In genomic region chr2:118174558-118175383, GRCm38 (mm10) we compare ENCODE assay signal across 20 mouse cellular contexts.
DNase-seq lines count a peak whose midpoint lies in the region; ATAC-seq lines count a peak whose summit lies in the region.
"Had no signal": no experiment of that assay in that cellular context is flagged by ENCODE, and none has a peak within 500 bp of the region (broad histone marks: within the 10 kb centered on the region; RNA-seq: fewer than 3 reads in every experiment).

No protein-coding gene starts in this region.

- ATAC-seq in embryonic facial prominence, embryonic 11.5 days (replicated peaks; ENCODE audit: insufficient number of reproducible peaks, low FRiP score, low TSS enrichment, low read depth), result no peak
- peak; percentile 37; the same call in 1 of the 2 replicates for ATAC-seq in lung, embryonic 16.5 days (ENCODE audit: low read depth)
- ATAC-seq in intestine, embryonic 16.5 days, result peak; percentile 81
- ATAC-seq in hindbrain, embryonic 14.5 days (ENCODE audit: low FRiP score), result no peak
- ATAC-seq in cerebellum, adult (ENCODE audit: insufficient number of reproducible peaks, low FRiP score, low TSS enrichment), result no peak
- ATAC-seq: activated CD4-positive, CD25-positive, alpha-beta regulatory T cell, adult 4 months had no signal

- H3K36me3 ChIP-seq in embryonic facial prominence, embryonic 11.5 days (replicated peaks; ENCODE audit: control insufficient read depth, insufficient read depth, low read depth, low read length), result no peaks in the 10 kb centered on the region
- H3K36me3 ChIP-seq in embryonic facial prominence, embryonic 10.5 days (replicated peaks), result 0 out of 2 replicates have a peak, but pooled peaks cover 3% of the 10 kb centered on the region
- H3K36me3 ChIP-seq in lung, embryonic 16.5 days (ENCODE audit: control insufficient read depth, insufficient read depth, low read length), result no peaks in the 10 kb centered on the region
- no peaks in the 10 kb centered on the region for H3K36me3 ChIP-seq in intestine, embryonic 16.5 days (ENCODE audit: control insufficient read depth, insufficient read depth, low read length)
- no peaks in the 10 kb centered on the region for H3K36me3 ChIP-seq in hindbrain, embryonic 14.5 days (replicated peaks; ENCODE audit: control insufficient read depth, insufficient read depth)
- H3K36me3 ChIP-seq: heart, embryonic 13.5 days; hindbrain, embryonic 13.5 days; liver, embryonic 13.5 days had no signal

- no peaks in the 10 kb centered on the region for H3K27me3 ChIP-seq in embryonic facial prominence, embryonic 11.5 days (ENCODE audit: control insufficient read depth, insufficient read depth, low read length)
- no peaks in the 10 kb centered on the region for H3K27me3 ChIP-seq in embryonic facial prominence, embryonic 10.5 days (replicated peaks; ENCODE audit: low read depth, poor library complexity, severe bottlenecking)
- no peaks in the 10 kb centered on the region for H3K27me3 ChIP-seq in lung, embryonic 16.5 days (ENCODE audit: control insufficient read depth, insufficient read depth, low read depth, low read length)
- no peaks in the 10 kb centered on the region for H3K27me3 ChIP-seq in intestine, embryonic 16.5 days (replicated peaks; ENCODE audit: control insufficient read depth, insufficient read depth, low read length)
- no peaks in the 10 kb centered on the region for H3K27me3 ChIP-seq in hindbrain, embryonic 14.5 days (ENCODE audit: control insufficient read depth, insufficient read depth, low read length)
- H3K27me3 ChIP-seq: heart, embryonic 13.5 days; hindbrain, embryonic 13.5 days; liver, embryonic 13.5 days had no signal

- no peak overlapping the region for H3K9ac ChIP-seq in embryonic facial prominence, embryonic 11.5 days (replicated peaks; ENCODE audit: low read length)
- no peak overlapping the region for H3K9ac ChIP-seq in lung, embryonic 16.5 days (ENCODE audit: low read length)
- no peak overlapping the region for H3K9ac ChIP-seq in intestine, embryonic 16.5 days (ENCODE audit: low read depth, low read length)
- H3K9ac ChIP-seq in hindbrain, embryonic 14.5 days, result no peak overlapping the region
- H3K9ac ChIP-seq: heart, embryonic 13.5 days; hindbrain, embryonic 13.5 days; liver, embryonic 13.5 days had no signal

- H3K4me3 ChIP-seq in embryonic facial prominence, embryonic 11.5 days (ENCODE audit: low read depth, low read length), result no peak overlapping the region
- H3K4me3 ChIP-seq in embryonic facial prominence, embryonic 10.5 days, result no peak overlapping the region
- no peak overlapping the region for H3K4me3 ChIP-seq in lung, embryonic 16.5 days (ENCODE audit: low read length)
- no peak overlapping the region for H3K4me3 ChIP-seq in intestine, embryonic 16.5 days (ENCODE audit: low read length)
- no peak overlapping the region for H3K4me3 ChIP-seq in hindbrain, embryonic 14.5 days (replicated peaks; ENCODE audit: low read length)
- H3K4me3 ChIP-seq: gastrocnemius, adult 2 months; heart, embryonic 13.5 days; hindbrain, embryonic 13.5 days; liver, embryonic 13.5 days had no signal

- no peak overlapping the region for H3K27ac ChIP-seq in embryonic facial prominence, embryonic 11.5 days (replicated peaks; ENCODE audit: low read depth, low read length)
- no peak overlapping the region for H3K27ac ChIP-seq in embryonic facial prominence, embryonic 10.5 days (replicated peaks)
- no peak overlapping the region for H3K27ac ChIP-seq in lung, embryonic 16.5 days (ENCODE audit: low read length)
- H3K27ac ChIP-seq in intestine, embryonic 16.5 days (ENCODE audit: low read length), result no peak overlapping the region
- H3K27ac ChIP-seq in hindbrain, embryonic 14.5 days, result no peak overlapping the region
- H3K27ac ChIP-seq: gastrocnemius, adult 2 months; heart, embryonic 13.5 days; hindbrain, embryonic 13.5 days; liver, embryonic 13.5 days had no signal

- no peaks in the 10 kb centered on the region for H3K9me3 ChIP-seq in embryonic facial prominence, embryonic 11.5 days (replicated peaks; ENCODE audit: control insufficient read depth, low read length)
- 0 out of 2 replicates have a peak, but pooled peaks cover 10% of the 10 kb centered on the region for H3K9me3 ChIP-seq in embryonic facial prominence, embryonic 10.5 days
- peaks cover 6% of the 10 kb centered on the region for H3K9me3 ChIP-seq in lung, embryonic 16.5 days (ENCODE audit: control insufficient read depth, low read length)
- H3K9me3 ChIP-seq in intestine, embryonic 16.5 days (ENCODE audit: control insufficient read depth, low read length), result no peaks in the 10 kb centered on the region
- 0 out of 2 replicates have a peak, but pooled peaks cover 5% of the 10 kb centered on the region for H3K9me3 ChIP-seq in hindbrain, embryonic 14.5 days (ENCODE audit: control insufficient read depth, low read length)
- H3K9me3 ChIP-seq: liver, embryonic 13.5 days had no signal

- 68% methylated on average over 10 of the region's 10 CpGs for WGBS in embryonic facial prominence, embryonic 11.5 days
- 78% methylated on average over 10 of the region's 10 CpGs for WGBS in embryonic facial prominence, embryonic 10.5 days
- 62% methylated on average over 10 of the region's 10 CpGs for WGBS in lung, embryonic 16.5 days
- 79% methylated on average over 10 of the region's 10 CpGs for WGBS in intestine, embryonic 16.5 days
- 84% methylated on average over 10 of the region's 10 CpGs for WGBS in hindbrain, embryonic 14.5 days

- no peaks in the 10 kb centered on the region for H3K4me1 ChIP-seq in embryonic facial prominence, embryonic 11.5 days (ENCODE audit: control insufficient read depth, insufficient read depth, low read length)
- H3K4me1 ChIP-seq in embryonic facial prominence, embryonic 10.5 days, result peaks cover 9% of the 10 kb centered on the region
- peaks cover 2% of the 10 kb centered on the region; the same call in 1 of the 2 replicates for H3K4me1 ChIP-seq in lung, embryonic 16.5 days (replicated peaks; ENCODE audit: control insufficient read depth, insufficient read depth, low read length)
- no peaks in the 10 kb centered on the region for H3K4me1 ChIP-seq in intestine, embryonic 16.5 days (ENCODE audit: control insufficient read depth, insufficient read depth, low read length)
- no peaks in the 10 kb centered on the region for H3K4me1 ChIP-seq in hindbrain, embryonic 14.5 days (replicated peaks; ENCODE audit: control insufficient read depth, insufficient read depth, low read length)
- H3K4me1 ChIP-seq: hindbrain, embryonic 13.5 days; liver, embryonic 13.5 days had no signal

- peak; percentile 42 for DNase-seq in embryonic facial prominence, embryonic 11.5 days (ENCODE audit: low spot score)
- no peak for DNase-seq in embryonic facial prominence, embryonic 10.5 days (ENCODE audit: low spot score)
- DNase-seq in lung, postnatal 14 days, result no peak
- peak; percentile 67 to 69 for DNase-seq in kidney, postnatal 36 days
- no peak for DNase-seq in hindbrain, embryonic 14.5 days (ENCODE audit: low spot score)
- DNase-seq: adrenal gland, postnatal 10 days; cerebellum, adult 11 months; cerebellum, postnatal 10 days; embryo, embryonic 11 days; gastrocnemius, adult 2 months; heart, adult 18-20 months; liver, embryonic 13.5 days; right cerebral cortex, adult 18-20 months; thymus, postnatal 25 days had no signal

- H3K4me2 ChIP-seq in embryonic facial prominence, embryonic 11.5 days (ENCODE audit: low read depth, low read length), result no peak overlapping the region
- H3K4me2 ChIP-seq in lung, embryonic 16.5 days (ENCODE audit: low read depth, low read length), result no peak overlapping the region
- H3K4me2 ChIP-seq in intestine, embryonic 16.5 days (ENCODE audit: low read depth, low read length), result no peak overlapping the region
- H3K4me2 ChIP-seq in hindbrain, embryonic 14.5 days (replicated peaks), result no peak overlapping the region
- H3K4me2 ChIP-seq: heart, embryonic 13.5 days; hindbrain, embryonic 13.5 days; liver, embryonic 13.5 days had no signal

Comparison
In these comparisons a context has a peak if more than half of its experiments do, and no peak if none do; other contexts are left out.
1. DNase-seq: peak in embryonic facial prominence, embryonic 11.5 days (single experiment) and kidney, postnatal 36 days (2 of 2); none in embryonic facial prominence, embryonic 10.5 days (single experiment), lung, postnatal 14 days (single experiment) and hindbrain, embryonic 14.5 days (single experiment).
2. ATAC-seq: peak in lung, embryonic 16.5 days (single experiment) and intestine, embryonic 16.5 days (single experiment); none in embryonic facial prominence, embryonic 11.5 days (single experiment), hindbrain, embryonic 14.5 days (single experiment) and cerebellum, adult (single experiment).